In the genomic region with DNA sequence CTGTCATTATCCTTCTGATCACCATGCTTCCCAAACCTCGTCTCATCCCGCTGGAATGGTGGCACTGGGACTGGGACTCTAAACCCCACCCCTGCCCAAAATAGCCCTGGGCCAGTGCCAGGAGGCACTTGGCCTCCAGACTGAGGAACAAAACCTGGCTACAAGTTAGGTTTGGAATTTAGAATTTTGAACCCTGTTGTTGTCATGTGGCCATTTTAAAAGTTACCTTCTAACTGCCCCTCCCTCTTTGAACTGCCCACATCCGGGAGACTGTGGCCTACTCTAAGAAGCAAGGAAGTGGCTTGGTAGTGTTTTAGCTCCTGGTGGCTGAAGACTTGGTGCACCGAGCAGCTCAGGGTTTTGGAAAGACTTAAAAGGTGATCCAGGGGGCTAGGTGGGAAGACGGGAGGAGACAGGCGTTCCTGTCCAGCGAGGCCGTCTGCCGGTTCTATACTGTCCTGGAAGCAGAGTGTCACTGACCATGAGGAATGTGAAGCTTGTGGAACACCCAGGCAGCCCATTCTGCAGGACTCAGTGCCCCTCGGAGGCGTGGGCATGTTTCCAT, we compare ENCODE assay signal across 7 mouse cellular contexts. TPM values are rescaled to one million over a fixed set of nuclear protein-coding genes. Genes with fewer than 3 reads are reported as not detected.
DNase-seq lines count a peak whose midpoint lies in the region; ATAC-seq lines count a peak whose summit lies in the region.

No protein-coding gene starts in this region.

- H3K4me2 ChIP-seq in forebrain, embryonic 16.5 days (ENCODE audit: low read length), result no peak overlapping the region

- intact Hi-C loops in heart, postnatal 10 days (cut with DNase I), result no loop called here

- H3K4me3 ChIP-seq in forebrain, embryonic 16.5 days (replicated peaks; ENCODE audit: low read length), result no peak overlapping the region

- no peak overlapping the region for H3K27ac ChIP-seq in forebrain, embryonic 16.5 days (ENCODE audit: low read length)

- no peaks in the 10 kb centered on the region for H3K9me3 ChIP-seq in forebrain, embryonic 16.5 days (ENCODE audit: control insufficient read depth, low read length)

- DNase-seq in lung, postnatal 36 days, result peak; percentile 19
- no peak for DNase-seq in lung, postnatal 25 days (ENCODE audit: low spot score)
- peak; percentile 31 for DNase-seq in brain, adult 2 months (ENCODE audit: low read depth, low spot score)
- peak; percentile 81 to 84 for DNase-seq in heart, postnatal 10 days
- peak; percentile 52 for DNase-seq in testis, postnatal 10 days (ENCODE audit: low spot score)
- DNase-seq in layer of hippocampus, adult 8-10 months (ENCODE audit: low spot score in 2 of 2), result no peak

- 77% methylated on average over 11 of the region's 11 CpGs for WGBS in forebrain, embryonic 16.5 days

- no peak overlapping the region for H3K9ac ChIP-seq in forebrain, embryonic 16.5 days (replicated peaks; ENCODE audit: low read depth, low read length)

- no peaks in the 10 kb centered on the region for H3K27me3 ChIP-seq in forebrain, embryonic 16.5 days (replicated peaks; ENCODE audit: control insufficient read depth, insufficient read depth, low read length)

- ATAC-seq in forebrain, embryonic 16.5 days, result no peak

- H3K36me3 ChIP-seq in forebrain, embryonic 16.5 days (ENCODE audit: control insufficient read depth, insufficient read depth), result no peaks in the 10 kb centered on the region

- no peaks in the 10 kb centered on the region for H3K4me1 ChIP-seq in forebrain, embryonic 16.5 days (replicated peaks; ENCODE audit: control insufficient read depth, insufficient read depth, low read length)

RNA-seq across cellular contexts. Expression of gene Usp20, which starts 13.4 kb away (rescaled TPM):
- 10 to 100 TPM; 58.5 to 61.1 TPM for total RNA-seq in heart, postnatal 10 days (2021)
- total RNA-seq in layer of hippocampus, adult 8-10 months (2022), result 10 to 100 TPM; 84.0 to 97.7 (median 90.5) TPM
- 37.6 and 48.8 TPM in 2 replicates for polyA plus RNA-seq in forebrain, embryonic 16.5 days (2015; fragmentation: Nextera tagmentation; extraction: Ambion mirVana)

RNA-seq across cellular contexts. Expression of gene BC005624, which starts 13.5 kb away (rescaled TPM):
- 10 to 100 TPM; 19.2 to 19.9 TPM for total RNA-seq in heart, postnatal 10 days (2021)
- 10 to 100 TPM; 66.5 to 72.2 (median 67.0) TPM for total RNA-seq in layer of hippocampus, adult 8-10 months (2022)
- 83.9 and 93.5 TPM in 2 replicates for polyA plus RNA-seq in forebrain, embryonic 16.5 days (2015; fragmentation: Nextera tagmentation; extraction: Ambion mirVana)

RNA-seq across cellular contexts. Expression of gene Tor1a, which starts 27.8 kb away (rescaled TPM):
- 10 to 100 TPM; 18.9 to 20.7 TPM for total RNA-seq in heart, postnatal 10 days (2021)
- total RNA-seq in layer of hippocampus, adult 8-10 months (2022), result 10 to 100 TPM; 41.3 to 47.7 (median 44.4) TPM
- 105 and 108 TPM in 2 replicates for polyA plus RNA-seq in forebrain, embryonic 16.5 days (2015; fragmentation: Nextera tagmentation; extraction: Ambion mirVana)

RNA-seq across cellular contexts. Expression of gene Tor1b, which starts 42.8 kb away (rescaled TPM):
- total RNA-seq in heart, postnatal 10 days (2021), result 10 to 100 TPM; 29.3 to 34.0 TPM
- total RNA-seq in layer of hippocampus, adult 8-10 months (2022), result 10 to 100 TPM; 32.8 to 37.2 (median 36.0) TPM
- 21.3 and 25.3 TPM in 2 replicates for polyA plus RNA-seq in forebrain, embryonic 16.5 days (2015; fragmentation: Nextera tagmentation; extraction: Ambion mirVana)

Comparison
In these comparisons a context has a peak if more than half of its experiments do, and no peak if none do; other contexts are left out.
1. DNase-seq: peak in lung, postnatal 36 days (single experiment), brain, adult 2 months (single experiment), heart, postnatal 10 days (2 of 2) and testis, postnatal 10 days (single experiment); none in lung, postnatal 25 days (single experiment) and layer of hippocampus, adult 8-10 months (0 of 2).